Mouse (Mus musculus): ENCODE measurements around the gene Efhd1.
A peak's percentile ranks its signal among the peaks of the same experiment; 100 is the strongest.

Efhd1 gene

DNA sequence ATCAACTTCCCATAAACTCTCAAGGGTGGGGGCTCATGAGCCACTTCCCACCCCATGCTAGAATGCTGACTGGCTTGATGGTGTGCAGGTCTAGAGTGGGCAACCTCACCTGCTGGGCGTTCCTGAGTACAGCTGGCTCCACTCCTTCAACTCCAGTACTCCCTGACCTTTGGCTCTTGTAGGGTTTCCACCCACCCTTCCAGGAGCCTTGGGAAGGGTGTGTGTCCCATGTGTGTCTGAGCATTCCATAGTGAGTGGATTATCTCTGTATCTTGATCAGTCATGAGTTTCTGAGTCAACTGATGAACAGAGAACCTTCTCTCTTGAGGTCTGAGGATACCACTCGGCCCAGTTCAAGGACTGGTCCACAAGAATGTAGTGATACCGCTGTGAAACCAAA is 44.8 kb downstream of the Efhd1 start:
- DNase-seq (ENCODE audit: low spot score in 2 of 2): no peak

DNA sequence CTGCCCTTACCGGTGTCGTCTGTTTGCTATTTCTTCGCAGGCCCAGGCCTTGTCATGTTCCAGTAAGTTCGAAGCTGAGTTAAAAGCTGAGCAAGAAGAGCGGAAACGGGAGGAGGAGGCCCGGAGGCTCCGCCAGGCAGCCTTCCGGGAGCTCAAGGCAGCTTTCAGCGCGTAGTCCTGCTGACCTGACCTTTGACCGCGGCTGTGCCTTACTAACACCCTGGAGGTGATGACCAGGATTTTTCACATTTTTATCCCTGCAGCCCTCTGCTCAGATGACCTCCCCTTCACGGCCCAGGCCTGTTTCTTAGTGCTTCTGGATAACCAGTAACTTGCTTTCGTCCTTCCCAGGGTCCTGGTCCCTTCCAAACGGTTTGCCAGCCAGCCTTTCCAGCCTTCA is 45.5 kb downstream of the Efhd1 start:
- DNase-seq (ENCODE audit: low spot score in 2 of 2): no peak

DNA sequence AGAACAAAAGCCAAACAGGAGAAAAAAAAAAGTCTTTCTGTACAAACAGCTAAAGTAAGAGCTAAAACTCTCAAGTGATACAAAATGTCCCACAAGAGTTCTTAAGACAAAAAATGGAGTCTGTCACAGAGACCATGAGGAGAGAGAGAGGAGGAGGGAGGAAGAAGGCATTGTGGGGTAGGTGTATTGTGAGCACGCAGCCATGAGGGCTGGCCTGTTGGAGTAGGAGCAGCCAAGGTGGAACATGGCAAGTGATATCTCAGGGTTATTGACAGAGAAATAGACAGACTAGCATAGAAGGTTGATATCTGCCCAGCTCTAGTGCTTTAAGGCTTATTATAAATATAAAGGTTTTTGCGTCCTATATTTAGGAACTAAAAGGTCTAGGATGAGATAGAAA is 48.5 kb downstream of the Efhd1 start:
- no peak for DNase-seq (ENCODE audit: low spot score in 2 of 2)

DNA sequence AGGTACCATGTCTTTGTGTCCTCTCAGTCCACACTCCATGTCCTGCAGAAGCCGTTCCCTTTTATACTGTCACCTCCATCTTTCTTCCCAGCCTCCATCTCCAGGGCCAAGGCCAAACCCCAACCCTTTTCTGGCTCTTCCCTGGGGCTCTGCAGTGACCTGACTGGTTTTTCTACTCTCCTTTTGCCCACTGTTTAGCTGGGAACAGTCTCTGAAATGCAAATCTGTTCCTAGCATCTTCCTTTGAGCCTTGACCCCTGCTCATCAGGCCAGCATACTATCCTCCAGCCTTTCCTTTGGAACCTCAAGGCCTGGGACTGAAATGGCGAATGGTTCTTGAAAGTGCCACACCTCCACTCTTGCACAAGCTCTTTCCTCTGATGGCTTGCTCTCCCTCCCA is 49.0 kb downstream of the Efhd1 start:
- no peak for DNase-seq (ENCODE audit: low spot score in 2 of 2)

DNA sequence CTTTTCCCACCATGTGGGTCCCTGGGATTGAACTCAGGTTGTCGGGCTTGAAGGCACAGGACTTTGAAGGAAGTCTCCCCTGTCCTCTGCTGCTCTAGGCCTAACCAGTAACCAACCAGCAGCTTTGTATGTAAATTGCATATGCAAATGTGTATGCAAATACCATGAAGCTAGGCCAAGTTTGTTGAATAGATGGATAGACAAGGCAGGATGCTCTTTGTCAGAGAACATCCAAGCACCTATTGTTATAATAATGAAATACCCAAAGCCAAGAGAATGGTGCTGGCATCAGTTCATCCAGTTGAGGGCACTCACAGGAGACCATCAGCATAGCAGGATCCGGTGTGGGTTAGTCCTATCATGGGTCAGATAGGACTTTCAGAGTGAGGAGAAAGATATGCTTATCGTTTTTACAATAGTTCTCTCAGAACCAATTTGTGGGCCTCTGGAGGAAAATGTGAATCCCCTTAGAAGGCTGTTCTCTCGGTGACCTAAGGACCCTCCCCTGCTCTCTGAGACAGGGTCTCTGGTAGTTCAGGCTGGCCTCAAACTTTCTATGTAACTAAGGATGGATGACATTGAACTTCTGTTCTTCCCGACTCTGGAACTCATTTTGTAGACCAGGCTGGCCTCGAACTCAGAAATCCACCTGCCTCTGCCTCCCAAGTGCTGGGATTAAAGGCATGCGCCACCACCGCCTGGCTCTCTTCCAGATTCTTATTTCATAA is 49.8 kb downstream of the Efhd1 start:
- DNase-seq (ENCODE audit: low spot score in 2 of 2): no peak

DNA sequence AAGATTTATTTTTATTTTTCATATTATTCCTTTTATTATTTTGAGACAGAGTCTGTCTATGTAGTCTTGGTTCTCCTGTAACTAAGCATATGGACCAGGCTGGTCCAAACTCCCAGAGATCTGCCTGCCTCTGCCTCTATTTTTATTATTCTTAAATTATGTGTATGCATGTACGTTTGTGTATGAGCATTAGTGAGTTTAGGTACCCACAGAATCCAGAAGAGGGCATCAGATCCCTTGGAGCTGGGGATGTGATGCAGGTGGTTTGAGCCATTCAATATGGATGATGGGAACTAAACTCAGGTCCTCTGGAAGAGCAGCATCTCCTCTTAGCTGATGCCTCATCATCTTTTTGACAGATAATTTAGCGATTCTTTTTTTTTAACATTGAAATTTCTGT is 51.3 kb downstream of the Efhd1 start:
- no peak for DNase-seq (ENCODE audit: low spot score in 2 of 2)

DNA sequence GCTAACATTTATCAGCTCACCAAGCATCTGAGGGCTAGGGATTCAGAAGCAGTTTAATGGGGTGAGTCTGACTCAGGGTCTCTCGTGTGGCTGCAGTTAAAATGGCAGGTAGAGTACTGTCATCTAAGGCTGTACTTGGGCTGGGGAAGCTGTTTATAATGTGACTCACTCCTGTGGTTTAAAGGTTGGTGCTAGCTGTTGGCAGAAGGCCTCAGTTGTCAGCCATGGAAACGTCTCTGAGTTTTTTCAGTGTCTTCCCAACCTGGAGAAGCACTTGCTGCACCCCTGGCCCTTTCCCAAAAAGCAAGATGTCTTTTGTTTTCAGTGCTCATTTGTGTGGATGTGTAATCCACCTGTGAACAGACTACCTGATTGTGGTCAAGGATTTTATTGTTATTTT is 51.7 kb downstream of the Efhd1 start:
- no peak for DNase-seq (ENCODE audit: low spot score in 2 of 2)

DNA sequence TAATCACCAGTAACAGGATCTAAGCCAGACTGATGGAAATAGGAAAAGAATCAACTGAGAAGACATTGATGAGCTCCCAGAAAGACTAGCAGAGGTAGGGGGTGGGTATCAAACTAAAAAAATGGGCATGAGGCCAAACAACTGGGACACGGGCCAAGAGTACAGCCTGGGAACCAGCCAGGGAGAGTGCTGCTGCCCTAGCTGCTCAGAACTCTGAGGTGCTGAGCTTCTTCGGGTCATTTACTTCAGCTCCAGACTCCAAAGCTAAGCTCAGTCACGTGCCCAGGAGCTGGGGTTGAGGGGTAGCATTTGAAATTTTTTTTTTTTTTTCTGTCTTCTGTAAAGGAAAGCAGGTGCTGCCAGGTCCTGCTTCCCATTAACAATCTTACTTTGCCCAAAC is 52.5 kb downstream of the Efhd1 start:
- no peak for DNase-seq (ENCODE audit: low spot score in 2 of 2)

DNA sequence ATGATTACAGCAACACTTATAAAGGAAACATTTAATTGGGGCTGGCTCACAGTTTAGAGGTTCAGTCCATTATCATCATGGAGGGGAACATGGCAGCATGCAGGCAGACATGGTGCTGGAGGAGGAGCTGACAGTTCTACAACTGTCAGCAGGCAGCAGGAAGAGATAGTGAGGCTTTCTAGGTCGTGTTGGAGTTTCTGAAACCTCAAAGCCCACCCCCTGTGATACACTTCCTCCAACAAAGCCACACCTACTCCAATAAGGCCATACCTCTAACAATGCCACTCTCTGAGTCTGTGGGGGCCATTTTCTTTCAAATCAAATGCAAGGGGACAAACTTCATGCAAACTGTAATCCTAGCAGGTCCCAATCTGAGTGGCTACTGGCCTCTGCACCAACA is 56.9 kb downstream of the Efhd1 start:
- DNase-seq (ENCODE audit: low spot score in 2 of 2): no peak

DNA sequence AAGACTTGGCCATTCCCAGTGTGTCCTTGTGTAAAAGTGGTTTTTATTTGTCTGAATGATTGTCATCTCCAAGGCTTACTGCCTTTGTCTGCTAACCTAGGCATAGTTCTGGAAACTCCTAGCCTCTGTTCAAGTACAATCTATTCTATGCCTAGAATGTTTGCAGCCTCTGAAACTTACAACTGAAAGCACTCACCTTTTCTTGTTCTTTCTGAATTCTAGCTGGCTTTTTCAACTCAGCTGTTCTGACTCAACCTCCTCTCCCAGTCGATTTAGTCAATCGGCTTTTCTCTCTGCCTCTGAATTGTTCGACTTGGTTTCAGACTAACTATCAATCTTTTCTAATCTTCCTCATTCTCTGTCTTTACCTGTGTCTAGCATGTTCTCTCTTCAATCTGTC is 58.6 kb downstream of the Efhd1 start:
- DNase-seq (ENCODE audit: low spot score in 2 of 2): no peak

DNA sequence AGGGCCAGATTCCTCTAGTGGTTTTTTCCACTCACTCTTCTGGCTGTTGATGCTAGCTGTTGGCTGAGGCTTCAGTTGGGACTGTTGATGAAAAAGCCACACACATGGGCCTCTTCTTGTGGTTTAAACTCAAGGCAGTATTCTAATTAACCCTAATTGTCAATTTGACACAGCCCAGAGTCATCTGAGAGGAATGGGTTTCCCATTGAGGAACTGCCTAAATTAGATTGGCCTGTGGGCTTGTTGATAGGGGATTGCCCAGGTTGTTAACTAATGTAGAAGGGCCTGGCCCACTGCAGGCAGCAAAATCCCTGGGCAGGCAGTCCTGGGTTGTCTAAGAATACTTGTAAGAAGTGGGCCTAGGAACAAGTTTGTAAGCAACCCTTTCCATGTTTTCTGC is 60.5 kb downstream of the Efhd1 start:
- no peak for DNase-seq (ENCODE audit: low spot score in 2 of 2)

DNA sequence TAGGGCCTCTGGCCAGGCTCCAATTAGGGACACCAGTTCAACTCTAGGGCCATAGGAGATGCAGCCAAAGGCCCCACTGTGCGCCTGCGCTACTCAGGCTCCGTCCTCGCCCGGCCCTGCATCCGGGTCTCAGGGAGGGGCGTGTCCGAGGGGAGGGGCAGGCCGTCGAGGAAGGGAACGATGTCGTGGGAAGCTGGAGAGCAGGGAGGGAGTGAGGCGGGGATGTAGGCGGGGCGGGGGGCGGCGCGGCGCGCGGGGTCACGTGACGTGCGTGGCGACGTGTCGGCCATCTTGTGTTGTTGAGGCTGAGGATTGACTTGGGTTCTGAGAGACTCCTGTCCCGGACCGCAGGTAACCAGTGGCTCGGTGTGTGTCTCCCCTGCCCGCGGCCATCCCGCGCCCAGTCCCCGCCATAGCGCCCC is 62.6 kb downstream of the Efhd1 start, which contains the start of gene Gigyf2:
TSS of gene Gigyf2 (plus strand) at position 257 of the 422 bp plus-strand sequence.
- DNase-seq (ENCODE audit: low spot score in 2 of 2): peak; percentile 96 to 98

DNA sequence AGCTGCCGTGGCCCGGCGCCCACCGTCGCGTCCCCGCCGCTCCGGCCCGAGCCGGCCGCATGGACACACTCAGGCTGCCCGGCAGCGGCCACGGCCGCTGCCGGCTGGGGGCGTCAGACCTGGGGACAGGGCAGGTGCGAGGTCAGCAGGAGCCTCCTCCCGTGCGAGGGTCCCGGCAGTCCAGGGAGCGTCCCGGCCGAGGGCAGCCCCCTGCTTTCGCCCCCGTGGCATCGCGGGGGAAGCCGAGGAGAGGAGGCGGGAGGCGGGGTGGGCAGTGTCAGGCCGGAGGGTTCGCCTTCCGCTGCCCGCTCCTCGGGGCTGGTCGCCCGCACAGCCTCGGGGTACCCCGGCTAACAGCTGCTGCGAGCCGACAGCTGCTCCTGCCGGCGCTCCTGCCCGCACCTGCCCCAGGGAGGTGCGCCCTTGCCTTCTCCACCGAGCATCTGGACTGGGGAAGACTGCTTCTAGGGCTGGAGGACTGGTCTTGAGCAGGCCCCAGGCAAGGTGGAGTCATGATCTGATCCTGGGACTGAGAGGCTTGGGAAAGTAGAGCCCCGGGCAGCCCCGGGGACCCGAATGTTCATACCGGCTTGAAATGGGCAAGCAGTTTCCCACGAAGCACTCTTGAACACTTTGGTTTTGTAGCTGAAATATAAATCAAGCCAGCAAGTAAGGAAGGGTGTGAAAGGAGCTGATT is 63.1 kb downstream of the Efhd1 start:
- DNase-seq (ENCODE audit: low spot score in 2 of 2): peak in 1 of 2 experiments; percentile 61

DNA sequence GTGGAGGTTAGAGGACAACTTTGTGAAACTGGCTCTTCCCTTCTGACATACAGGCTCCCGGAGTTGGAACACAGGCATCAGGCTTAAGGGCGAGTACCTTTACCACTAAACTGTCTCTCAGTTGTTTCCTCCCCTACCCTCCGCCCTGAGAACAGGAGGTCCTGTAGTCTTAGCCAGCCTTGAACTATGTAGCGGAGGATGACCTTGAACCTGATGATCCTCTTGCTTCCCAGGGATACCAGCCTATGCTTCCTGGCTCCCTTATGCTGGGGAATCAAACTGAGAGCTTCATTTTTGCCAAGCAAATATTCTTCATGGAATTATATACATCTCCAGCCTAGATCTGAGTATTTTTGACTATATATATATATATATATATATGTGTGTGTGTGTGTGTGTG is 67.6 kb downstream of the Efhd1 start:
- DNase-seq (ENCODE audit: low spot score in 2 of 2): no peak

DNA sequence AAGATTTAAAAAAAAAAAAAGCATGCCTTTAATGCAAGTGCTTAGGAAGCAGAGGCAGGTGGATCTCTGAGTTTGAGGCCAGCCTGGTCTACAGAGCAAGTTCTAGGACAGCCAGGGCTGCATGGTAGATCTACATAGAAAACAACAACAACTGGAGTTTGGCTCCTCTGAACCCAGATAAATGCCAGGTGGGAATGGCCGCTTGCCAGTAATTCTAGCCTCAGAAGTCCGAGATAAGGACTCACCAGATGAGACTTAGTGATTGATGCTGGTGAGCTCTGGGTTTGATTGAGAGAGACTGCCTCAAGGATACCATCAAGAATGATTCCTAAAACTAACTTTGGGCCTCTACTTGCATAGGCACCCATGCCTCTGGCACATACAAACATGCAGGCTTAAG is 86.4 kb downstream of the Efhd1 start:
- DNase-seq (ENCODE audit: low spot score in 2 of 2): no peak

DNA sequence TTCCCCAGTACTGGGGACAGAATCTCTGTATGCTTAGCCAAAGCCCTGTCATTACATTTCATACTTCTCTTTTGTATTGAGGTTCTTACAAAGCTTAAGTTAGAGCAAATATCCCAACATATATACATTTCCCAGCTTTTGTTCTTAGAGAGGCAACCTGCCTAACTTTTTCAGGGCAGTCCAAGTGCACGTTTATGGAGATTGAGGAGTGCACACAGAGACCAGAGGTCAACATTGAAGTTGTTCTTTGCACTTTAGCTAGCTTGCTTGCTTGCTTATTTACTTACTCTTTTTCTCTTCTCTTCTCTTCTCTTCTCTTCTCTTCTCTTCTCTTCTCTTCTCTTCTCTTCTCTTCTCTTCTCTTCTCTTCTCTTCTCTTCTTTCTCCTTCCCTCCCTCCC is 96.1 kb downstream of the Efhd1 start:
- no peak for DNase-seq (ENCODE audit: low spot score in 2 of 2)

All from urinary bladder, postnatal 4 days (tissue).